Comparison of ENCODE assay signal across 21 mouse cellular contexts in genomic region chr6:137170646-137171045, GRCm38 (mm10). TPM values are rescaled to one million over a fixed set of nuclear protein-coding genes. Genes with fewer than 3 reads are reported as not detected.
A peak's percentile ranks its signal among the peaks of the same experiment; 100 is the strongest.
DNase-seq lines count a peak whose midpoint lies in the region; ATAC-seq and TF ChIP-seq lines count a peak whose summit lies in the region.
"Had no signal": no experiment of that assay in that cellular context is flagged by ENCODE, and none has a peak within 500 bp of the region (broad histone marks: within the 10 kb centered on the region; RNA-seq: fewer than 3 reads in every experiment).

No protein-coding gene starts in this region.

- H3K36me3 ChIP-seq in kidney, postnatal 0 days (ENCODE audit: insufficient read depth, low read length) = no peaks in the 10 kb centered on the region
- H3K36me3 ChIP-seq in lung, postnatal 0 days (ENCODE audit: insufficient read depth, low read length) = no peaks in the 10 kb centered on the region
- H3K36me3 ChIP-seq in embryonic facial prominence, embryonic 10.5 days (replicated peaks) = no peaks in the 10 kb centered on the region
- H3K36me3 ChIP-seq: embryonic facial prominence, embryonic 15.5 days; forebrain, embryonic 10.5 days; heart, embryonic 15.5 days; hindbrain, embryonic 15.5 days had no signal

- no peak for ATAC-seq in kidney, postnatal 0 days (replicated peaks; ENCODE audit: low FRiP score, low read depth)
- ATAC-seq in lung, postnatal 0 days = peak; percentile 20; the same call in 1 of the 2 replicates
- ATAC-seq: activated CD4-positive, CD25-positive, alpha-beta regulatory T cell, adult 4 months; CD4-positive, CD25-positive, alpha-beta regulatory T cell, adult 4 months; forebrain, embryonic 14.5 days; Patski had no signal

- no peak overlapping the region for H3K27ac ChIP-seq in kidney, postnatal 0 days
- no peak overlapping the region for H3K27ac ChIP-seq in lung, postnatal 0 days (ENCODE audit: low read length)
- H3K27ac ChIP-seq in embryonic facial prominence, embryonic 10.5 days (replicated peaks) = no peak overlapping the region
- H3K27ac ChIP-seq: embryonic facial prominence, embryonic 15.5 days; forebrain, embryonic 10.5 days; heart, embryonic 15.5 days; hindbrain, embryonic 15.5 days had no signal

- no peaks in the 10 kb centered on the region for H3K4me1 ChIP-seq in kidney, postnatal 0 days (replicated peaks; ENCODE audit: insufficient read depth, low read length)
- no peaks in the 10 kb centered on the region for H3K4me1 ChIP-seq in lung, postnatal 0 days (ENCODE audit: insufficient read depth, low read depth, low read length)
- peaks cover 29% of the 10 kb centered on the region for H3K4me1 ChIP-seq in embryonic facial prominence, embryonic 10.5 days

- DNase-seq in kidney, postnatal 0 days (ENCODE audit: low spot score) = peak; percentile 60
- DNase-seq in kidney, postnatal 4 days = no peak
- no peak for DNase-seq in lung, postnatal 0 days (ENCODE audit: low spot score)
- no peak for DNase-seq in lung, postnatal 25 days (ENCODE audit: low spot score)
- DNase-seq in embryonic facial prominence, embryonic 10.5 days (ENCODE audit: low spot score) = peak; percentile 12
- peak; percentile 32 to 58 for DNase-seq in lung, postnatal 4 days
- no peak for DNase-seq in cerebellum, adult 11-12 months
- DNase-seq: adrenal gland, postnatal 14 days; cerebellum, adult 18-20 months; gastrocnemius, postnatal 36 days; heart, adult 18-20 months had no signal

- no peak overlapping the region for H3K9ac ChIP-seq in kidney, postnatal 0 days (ENCODE audit: low read depth, low read length)
- H3K9ac ChIP-seq in lung, postnatal 0 days (replicated peaks; ENCODE audit: low read depth) = no peak overlapping the region
- H3K9ac ChIP-seq: embryonic facial prominence, embryonic 15.5 days; heart, embryonic 15.5 days; hindbrain, embryonic 15.5 days had no signal

- WGBS in kidney, postnatal 0 days = 36% methylated on average over 7 of the region's 7 CpGs
- WGBS in lung, postnatal 0 days = 27% methylated on average over 7 of the region's 7 CpGs
- 38% methylated on average over 7 of the region's 7 CpGs for WGBS in embryonic facial prominence, embryonic 10.5 days

- no peak for TF ChIP-seq EP300 in lung, postnatal 0 days (IDR thresholded peaks at IDR 0.05)

- H3K27me3 ChIP-seq in kidney, postnatal 0 days (ENCODE audit: insufficient read depth, low read length) = no peaks in the 10 kb centered on the region
- no peaks in the 10 kb centered on the region for H3K27me3 ChIP-seq in lung, postnatal 0 days (replicated peaks; ENCODE audit: insufficient read depth, low read length)
- H3K27me3 ChIP-seq in embryonic facial prominence, embryonic 10.5 days (replicated peaks; ENCODE audit: low read depth, poor library complexity, severe bottlenecking) = peaks cover 37% of the 10 kb centered on the region
- H3K27me3 ChIP-seq: embryonic facial prominence, embryonic 15.5 days had no signal

- H3K9me3 ChIP-seq in kidney, postnatal 0 days (replicated peaks; ENCODE audit: low read length) = no peaks in the 10 kb centered on the region
- no peaks in the 10 kb centered on the region for H3K9me3 ChIP-seq in lung, postnatal 0 days (ENCODE audit: low read length)
- no peaks in the 10 kb centered on the region for H3K9me3 ChIP-seq in embryonic facial prominence, embryonic 10.5 days
- H3K9me3 ChIP-seq: embryonic facial prominence, embryonic 15.5 days; forebrain, embryonic 10.5 days; heart, embryonic 15.5 days; hindbrain, embryonic 15.5 days had no signal

- no peak overlapping the region for H3K4me2 ChIP-seq in kidney, postnatal 0 days (ENCODE audit: low read length)
- H3K4me2 ChIP-seq in lung, postnatal 0 days (replicated peaks; ENCODE audit: low read depth, low read length) = no peak overlapping the region
- H3K4me2 ChIP-seq: embryonic facial prominence, embryonic 15.5 days; heart, embryonic 11.5 days; heart, embryonic 15.5 days had no signal

- H3K4me3 ChIP-seq in kidney, postnatal 0 days (replicated peaks; ENCODE audit: low read depth, low read length) = no peak overlapping the region
- no peak overlapping the region for H3K4me3 ChIP-seq in lung, postnatal 0 days (ENCODE audit: low read depth, low read length)
- H3K4me3 ChIP-seq in embryonic facial prominence, embryonic 10.5 days = no peak overlapping the region
- H3K4me3 ChIP-seq: embryonic facial prominence, embryonic 15.5 days; erythroblast, embryonic 14.5 days; forebrain, embryonic 10.5 days; heart, embryonic 15.5 days; hindbrain, embryonic 15.5 days had no signal

- TF ChIP-seq CTCF in kidney, postnatal 0 days (IDR thresholded peaks at IDR 0.05; ENCODE audit: low read depth) = no peak
- TF ChIP-seq CTCF in lung, postnatal 0 days (IDR thresholded peaks at IDR 0.05) = no peak

RNA-seq across cellular contexts. Expression of gene Rerg, which starts 0.3 kb away (rescaled TPM):
- 23.9 and 24.5 TPM in 2 replicates for polyA plus RNA-seq in kidney, postnatal 0 days (2015; fragmentation: Nextera tagmentation; extraction: Ambion mirVana)
- polyA plus RNA-seq in lung, postnatal 0 days (2015; fragmentation: Nextera tagmentation; extraction: Ambion mirVana) = 33.4 and 42.9 TPM in 2 replicates
- 3.3 and 3.6 TPM in 2 replicates for polyA plus RNA-seq in embryonic facial prominence, embryonic 10.5 days (2016; fragmentation: Nextera tagmentation; extraction: Ambion mirVana)
- polyA plus RNA-seq: activated CD4-positive, CD25-positive, alpha-beta regulatory T cell, adult 4 months; CD4-positive, CD25-positive, alpha-beta regulatory T cell, adult 4 months; erythroblast, embryonic 14.5 days had no signal

Comparison
In these comparisons a context has a peak if more than half of its experiments do, and no peak if none do; other contexts are left out.
1. DNase-seq: peak in kidney, postnatal 0 days (single experiment), embryonic facial prominence, embryonic 10.5 days (single experiment) and lung, postnatal 4 days (2 of 2); none in kidney, postnatal 4 days (0 of 2), lung, postnatal 0 days (single experiment), lung, postnatal 25 days (single experiment) and cerebellum, adult 11-12 months (single experiment).